Mouse (Mus musculus): ENCODE measurements around the gene Tgfbr1. TPM values are rescaled to one million over a fixed set of nuclear protein-coding genes. Genes with fewer than 3 reads are reported as not detected.

Tgfbr1 gene
- polyA plus RNA-seq, 1 experiment: 5.6 TPM

GRCm38 (mm10) chr4:47449116-47449515, 96.1 kb downstream of the Tgfbr1 start:
- WGBS: 44% methylated on average over 5 of the region's 5 CpGs

DNA sequence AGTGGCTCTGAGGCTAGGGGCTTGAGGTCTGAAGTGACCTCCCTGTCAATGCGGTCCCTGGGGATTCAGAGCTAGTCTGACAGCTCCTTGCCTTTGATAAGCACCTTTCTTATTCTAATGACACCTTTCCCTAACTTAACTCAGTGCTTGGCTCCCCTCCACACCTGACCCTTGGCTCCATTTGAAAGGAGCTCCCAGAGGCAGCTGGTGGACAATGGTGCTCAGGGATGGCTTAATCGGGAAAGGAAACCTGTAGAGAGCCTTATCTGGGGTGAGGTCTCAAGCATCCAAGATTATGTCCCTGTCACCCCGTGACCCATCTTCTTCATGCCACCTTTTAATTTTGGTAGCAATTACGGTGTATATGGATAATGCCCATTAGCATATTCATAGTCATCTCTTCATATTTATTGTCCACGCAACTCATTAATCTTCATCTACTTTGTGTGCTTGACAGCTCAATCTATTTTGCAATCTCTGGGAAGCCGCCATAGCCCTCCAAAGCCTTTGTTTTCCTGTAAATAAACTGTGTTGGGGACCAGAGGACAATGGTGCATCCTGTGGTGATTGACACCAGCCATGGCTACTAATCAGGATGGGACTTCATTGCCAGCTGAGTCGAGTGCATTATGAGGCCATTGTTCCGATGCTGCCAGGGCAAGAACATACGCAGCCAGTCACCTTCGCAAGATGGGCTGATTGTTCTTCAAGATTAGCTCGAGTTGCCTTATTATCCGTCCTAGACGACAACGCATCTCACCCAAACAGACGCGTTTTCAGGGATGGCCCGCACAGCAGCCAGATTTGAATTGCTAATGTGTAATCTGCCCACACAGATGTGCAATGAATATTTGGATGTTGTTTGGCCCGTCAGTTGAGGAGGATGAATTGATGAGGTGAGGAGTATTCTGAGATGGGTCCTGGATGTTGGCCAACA, 96.8 kb downstream of the Tgfbr1 start:
- TF ChIP-seq CTCF (IDR thresholded peaks at IDR 0.05; ENCODE audit: control insufficient read depth, insufficient read depth, low read length) (no peak), POLR2A (IDR thresholded peaks at IDR 0.05; ENCODE audit: borderline replicate concordance, control insufficient read depth, low read depth, low read length) (no peak)
- H3K27ac ChIP-seq (ENCODE audit: control insufficient read depth, insufficient read depth, low read depth, low read length, poor library complexity): no peak overlapping the region
- no peak overlapping the region for H3K4me3 ChIP-seq (replicated peaks; ENCODE audit: control insufficient read depth, low read depth, low read length)
- H3K4me1 ChIP-seq (ENCODE audit: control insufficient read depth, insufficient read depth, low read length): peaks cover 1% of the 10 kb centered on the region; the same call in 1 of the 2 replicates
- WGBS: 55% methylated on average over 18 of the region's 18 CpGs

More at GRCm38 (mm10) chr4:47449116-47449515, 96.1 kb downstream of the Tgfbr1 start:
- Histone ChIP-seq H3K4me1 (ENCODE audit: control insufficient read depth, insufficient read depth, low read length) (peaks cover 1% of the 10 kb centered on the region; the same call in 1 of the 2 replicates), H3K4me3 (replicated peaks; ENCODE audit: control insufficient read depth, low read depth, low read length) (no peak overlapping the region), H3K27ac (ENCODE audit: control insufficient read depth, insufficient read depth, low read depth, low read length, poor library complexity) (no peak overlapping the region)
- TF ChIP-seq CTCF (IDR thresholded peaks at IDR 0.05; ENCODE audit: control insufficient read depth, insufficient read depth, low read length): no peak
- TF ChIP-seq POLR2A (IDR thresholded peaks at IDR 0.05; ENCODE audit: borderline replicate concordance, control insufficient read depth, low read depth, low read length): no peak

Other genes with a start within 250 kb of the Tgfbr1 start
- gene Col15a1, start 145.1 kb upstream of the Tgfbr1 start, polyA plus RNA-seq (2011; ENCODE audit: insufficient read depth, insufficient read length, low replicate concordance, missing spikeins): 0.72 and 1.8 TPM in 2 replicates
- gene Alg2, start 121.1 kb downstream of the Tgfbr1 start, polyA plus RNA-seq (2011; ENCODE audit: insufficient read depth, insufficient read length, low replicate concordance, missing spikeins): 3.9 and 13.1 TPM in 2 replicates
- 149 and 260 TPM in 2 replicates for gene Sec61b, start 121.4 kb downstream of the Tgfbr1 start, polyA plus RNA-seq (2011; ENCODE audit: insufficient read depth, insufficient read length, low replicate concordance, missing spikeins)

All from bone marrow, adult 2 months (tissue).